Mouse (Mus musculus): ENCODE data around the gene Gm37240. TPM values are rescaled to one million over a fixed set of nuclear protein-coding genes. Genes with fewer than 3 reads are reported as not detected.

Gene Gm37240
- polyA plus RNA-seq, 2 experiments from 2014 or later: 3.6 to 5.5 TPM

DNA sequence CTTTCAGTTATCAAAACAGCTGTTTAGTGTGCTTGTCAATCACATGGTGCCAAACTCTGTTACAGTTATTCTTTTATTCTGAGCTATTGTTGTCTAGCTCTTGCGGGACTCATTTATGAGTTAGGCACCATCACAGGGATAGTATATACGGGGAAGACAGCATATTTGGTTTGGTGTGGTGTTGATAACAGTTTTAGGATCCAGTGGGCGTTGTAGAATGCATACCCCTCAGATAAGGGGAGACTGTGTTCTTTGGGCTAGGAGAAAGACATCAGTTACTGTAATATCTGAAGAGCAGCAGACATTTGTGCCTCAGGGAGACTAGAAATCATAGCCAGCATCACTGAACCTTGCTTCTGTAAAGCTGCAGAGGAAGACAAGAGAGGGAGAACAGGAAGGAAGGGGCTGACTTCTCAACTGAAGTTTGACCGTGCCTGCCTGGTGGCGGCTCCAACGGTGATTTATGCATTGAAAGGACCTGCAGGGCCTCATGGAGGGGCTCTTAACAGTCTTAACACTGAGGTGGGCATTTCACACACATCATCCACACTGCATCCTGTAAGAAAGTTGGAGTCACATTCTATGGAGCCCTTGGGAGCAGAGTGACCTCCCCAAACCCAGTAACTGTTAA lies 713.8 kb downstream of the Gm37240 start:
- no peak for ATAC-seq

DNA sequence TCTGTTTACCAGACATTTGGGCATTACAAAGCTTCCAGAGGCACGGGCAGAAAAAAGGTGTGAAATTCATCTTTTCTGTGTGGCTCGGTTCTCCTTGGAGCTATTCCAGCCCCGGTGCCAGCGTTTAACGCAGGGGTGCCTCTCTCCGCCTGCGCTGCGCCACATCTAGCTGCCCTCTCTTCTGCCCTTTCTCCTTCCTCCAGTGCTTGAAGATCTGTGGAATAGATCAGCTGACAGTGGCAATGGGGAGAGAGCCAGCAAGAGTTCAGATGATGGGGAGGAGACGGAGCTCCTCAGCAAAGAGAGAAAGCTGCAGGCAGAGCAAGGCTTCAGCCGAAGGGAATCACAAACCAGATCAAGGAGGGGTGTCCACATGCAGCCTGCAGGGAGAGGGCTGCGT lies 714.8 kb downstream of the Gm37240 start:
- ATAC-seq: no peak

DNA sequence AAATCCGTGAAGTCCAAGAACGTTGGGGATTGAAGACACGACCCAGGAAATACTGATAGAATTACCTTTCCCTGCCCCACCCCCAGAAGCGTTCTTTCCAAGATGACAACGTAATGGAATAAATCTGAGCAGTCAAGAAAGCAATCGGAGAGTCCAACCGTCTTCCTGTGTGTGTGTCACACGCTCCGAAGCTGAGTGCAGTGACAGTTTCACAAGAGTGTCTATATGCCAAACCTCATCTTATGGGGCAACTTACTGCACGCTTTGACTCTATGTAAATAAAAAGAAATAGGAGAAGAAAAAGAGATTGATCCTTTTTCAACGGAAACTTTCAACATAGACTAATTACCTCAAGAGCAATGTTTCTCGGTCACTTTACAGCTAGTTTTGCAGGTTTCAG lies 715.2 kb downstream of the Gm37240 start:
- no peak for ATAC-seq

GRCm38 (mm10) chr3:85168816-85169215 lies 718.5 kb downstream of the Gm37240 start:
- no peak for ATAC-seq

- no peak for ATAC-seq
Measured at GRCm38 (mm10) chr3:85164931-85165330, 722.4 kb downstream of the Gm37240 start.

DNA sequence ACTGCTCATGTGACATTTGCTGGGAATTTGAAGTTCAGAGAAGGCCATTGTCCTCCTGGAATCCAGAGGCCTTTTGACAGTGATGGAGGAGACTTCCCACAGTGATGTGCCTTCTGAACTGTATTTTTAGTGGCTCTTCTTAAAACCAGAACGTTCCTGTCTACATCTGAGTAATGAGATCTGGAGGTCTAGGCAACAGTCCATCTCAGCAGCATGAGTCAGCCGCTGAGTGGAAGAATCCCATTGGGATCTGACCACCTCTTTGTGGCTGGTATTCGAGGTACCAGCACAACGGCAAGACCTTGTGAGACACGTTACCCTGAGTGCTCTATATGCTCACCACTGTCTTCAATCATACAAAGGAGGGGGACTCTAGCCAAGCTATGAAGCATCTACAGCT lies 723.9 kb downstream of the Gm37240 start:
- no peak for ATAC-seq

GRCm38 (mm10) chr3:85162430-85162829 lies 724.9 kb downstream of the Gm37240 start:
- no peak for ATAC-seq

- no peak for ATAC-seq
Measured at GRCm38 (mm10) chr3:85160816-85161215, 726.5 kb downstream of the Gm37240 start.

DNA sequence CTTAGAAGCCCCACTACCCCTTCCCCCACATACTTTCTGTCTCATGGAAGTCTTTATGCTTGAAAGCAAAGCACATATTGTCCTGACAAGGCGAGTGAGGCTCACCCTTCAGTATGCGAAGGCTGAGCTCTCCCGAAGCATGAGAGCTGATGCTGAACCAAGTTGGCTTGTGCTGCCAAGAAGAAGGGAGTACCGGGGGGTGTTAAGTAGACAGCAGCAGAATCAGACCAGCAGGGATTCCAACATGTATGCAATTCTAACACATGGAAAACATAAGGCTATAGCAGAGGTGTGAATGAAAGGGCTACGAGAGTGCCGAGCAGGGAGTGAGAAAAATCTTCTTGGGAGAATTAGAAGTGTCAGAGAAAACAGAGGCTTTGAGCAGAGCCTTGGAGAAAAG lies 727.7 kb downstream of the Gm37240 start:
- no peak for ATAC-seq

- ATAC-seq: no peak
Measured at GRCm38 (mm10) chr3:85148816-85149215, 738.5 kb downstream of the Gm37240 start.

- ATAC-seq: no peak
Measured at GRCm38 (mm10) chr3:85148038-85148550, 739.2 kb downstream of the Gm37240 start.

DNA sequence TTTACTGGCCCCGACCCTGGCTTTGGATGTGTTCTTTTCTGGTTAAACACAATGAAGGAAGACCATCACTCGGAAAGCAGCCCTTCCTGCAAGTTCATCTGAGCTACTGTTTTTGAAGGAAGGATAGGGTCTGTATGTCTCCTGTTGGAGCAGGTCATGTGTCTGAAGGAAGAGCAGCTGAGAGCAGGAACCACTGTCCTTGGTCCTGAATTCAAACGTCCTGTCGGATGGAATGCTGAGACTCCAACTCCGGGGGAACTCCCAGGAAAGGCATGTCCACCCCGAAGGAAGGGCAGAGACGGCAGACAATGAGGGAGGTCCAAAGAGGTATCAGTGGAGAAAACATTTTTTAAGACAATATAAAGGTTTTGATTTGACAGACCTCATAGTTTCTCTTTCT lies 741.8 kb downstream of the Gm37240 start:
- ATAC-seq: no peak

GRCm38 (mm10) chr3:85145076-85145475 lies 742.2 kb downstream of the Gm37240 start:
- no peak for ATAC-seq

- ATAC-seq: no peak
Measured at GRCm38 (mm10) chr3:85144425-85144824, 742.9 kb downstream of the Gm37240 start.

DNA sequence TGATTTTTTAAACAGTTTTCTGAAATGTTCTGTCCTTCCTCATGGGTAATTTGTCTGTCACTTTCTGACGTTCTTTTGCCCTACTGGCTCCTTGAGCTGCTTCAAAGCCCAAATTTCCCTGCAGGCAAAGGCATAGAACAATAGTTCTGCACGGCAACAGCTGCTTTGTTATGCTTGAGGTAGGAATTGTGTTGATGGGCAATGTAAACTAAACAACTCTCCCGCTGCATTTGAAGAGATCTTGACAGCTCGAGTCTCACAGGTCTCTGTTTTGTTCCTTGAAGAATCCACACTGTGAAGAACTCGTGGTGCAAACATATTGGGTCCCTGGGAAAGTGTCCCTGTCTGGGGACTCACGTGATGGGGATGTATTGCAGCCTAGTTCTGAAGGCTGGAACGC lies 746.8 kb downstream of the Gm37240 start:
- ATAC-seq: no peak

DNA sequence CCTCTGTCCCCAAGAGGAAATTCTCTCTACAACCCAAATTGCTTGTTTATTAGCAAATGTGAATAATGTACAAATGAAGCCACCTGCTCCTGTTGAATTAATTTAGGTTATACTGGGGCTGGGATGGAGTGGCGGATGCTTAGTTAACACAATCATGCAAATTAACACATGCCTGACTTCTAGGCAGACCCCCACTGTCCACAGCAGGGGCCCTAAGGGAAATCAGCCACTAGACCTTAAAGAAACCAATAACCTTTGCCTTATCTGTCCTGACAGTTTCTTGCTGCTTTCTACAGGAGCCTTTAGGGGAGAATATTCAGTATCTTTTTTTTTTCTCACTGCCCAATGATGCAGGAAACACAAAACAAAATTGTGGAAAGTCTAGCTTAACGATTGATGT lies 748.9 kb downstream of the Gm37240 start:
- no peak for ATAC-seq

GRCm38 (mm10) chr3:85133561-85133960 lies 753.8 kb downstream of the Gm37240 start:
- ATAC-seq: no peak

DNA sequence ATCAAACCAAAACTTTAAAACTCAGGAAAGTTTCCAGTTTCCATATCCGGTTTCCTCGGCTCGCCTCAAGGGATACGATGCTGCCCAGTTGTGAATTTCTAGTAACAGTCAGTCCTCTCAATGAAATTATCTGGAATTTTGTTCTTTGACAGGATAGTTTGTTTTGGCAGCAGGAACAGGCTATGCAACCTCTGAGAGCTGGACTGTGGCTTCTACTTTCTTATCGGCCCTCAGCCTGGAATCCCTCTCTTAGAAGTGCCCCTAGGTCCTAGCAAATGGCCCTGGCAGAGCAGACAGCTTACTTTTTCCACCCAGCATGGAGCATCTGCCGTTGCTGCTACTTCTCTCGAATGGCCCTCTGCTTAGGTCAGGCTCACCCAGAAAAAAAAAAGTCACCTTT lies 755.4 kb downstream of the Gm37240 start:
- ATAC-seq: no peak

DNA sequence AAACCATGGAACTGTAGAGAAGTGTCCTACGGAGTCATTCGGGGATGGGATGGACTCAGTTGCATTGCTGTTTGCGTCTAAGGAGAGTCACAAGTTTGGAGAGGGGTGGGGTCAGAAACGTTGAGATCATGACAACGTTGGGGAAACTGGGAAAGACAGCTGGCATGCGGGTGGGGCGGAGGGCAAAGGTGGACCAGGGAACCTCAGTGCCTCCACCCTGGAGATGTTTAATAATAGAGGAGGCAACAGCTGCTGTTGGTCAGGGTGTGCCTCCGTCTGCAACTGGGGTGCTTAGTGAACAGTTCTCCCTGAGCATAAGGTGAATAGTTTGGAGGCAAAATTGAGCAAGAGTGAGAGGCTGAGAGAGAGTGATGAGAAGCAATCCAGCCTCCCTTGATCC lies 758.8 kb downstream of the Gm37240 start:
- no peak for ATAC-seq

- peak; percentile 89 for ATAC-seq
Measured at GRCm38 (mm10) chr3:85126970-85127369, 760.3 kb downstream of the Gm37240 start.

DNA sequence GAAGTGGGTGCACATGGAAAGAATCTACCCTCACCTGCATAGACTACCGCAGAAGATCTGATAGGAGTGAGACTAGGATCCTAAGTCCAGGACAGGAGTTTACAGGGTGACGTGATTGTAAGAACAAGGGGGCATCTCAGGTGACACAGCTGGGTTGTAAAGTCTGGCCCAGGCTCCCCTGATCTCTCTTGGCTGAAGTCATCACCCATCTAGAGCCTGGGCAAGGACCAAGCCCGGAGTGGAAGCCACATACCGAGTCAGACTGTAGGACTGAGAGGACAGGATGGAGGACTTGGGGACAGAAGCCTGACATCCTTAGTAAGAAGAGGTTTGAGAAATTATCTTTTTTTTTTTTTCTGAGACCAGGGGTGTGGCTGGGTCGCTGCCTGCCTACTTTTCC lies 761.8 kb downstream of the Gm37240 start:
- ATAC-seq: no peak

GRCm38 (mm10) chr3:85124924-85125323 lies 762.4 kb downstream of the Gm37240 start:
- no peak for ATAC-seq

DNA sequence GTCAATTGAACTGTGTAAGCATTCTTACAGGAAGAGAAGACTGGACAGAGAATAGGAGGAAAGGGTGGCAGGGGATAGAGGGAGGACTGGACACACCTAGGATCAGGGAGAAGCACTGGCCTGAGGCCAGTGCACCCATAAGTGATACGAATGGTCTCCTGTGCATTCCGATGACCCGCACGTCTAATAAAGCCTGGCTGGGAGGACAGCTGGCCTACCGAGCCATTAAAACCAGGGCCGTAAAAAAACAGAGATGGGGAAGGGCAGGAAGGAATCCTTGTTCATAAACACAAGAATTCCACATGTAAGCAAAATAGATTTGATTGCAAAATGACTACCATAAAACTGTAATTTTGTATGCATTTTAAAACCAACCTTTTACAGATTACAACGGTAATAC lies 762.9 kb downstream of the Gm37240 start:
- ATAC-seq: no peak

DNA sequence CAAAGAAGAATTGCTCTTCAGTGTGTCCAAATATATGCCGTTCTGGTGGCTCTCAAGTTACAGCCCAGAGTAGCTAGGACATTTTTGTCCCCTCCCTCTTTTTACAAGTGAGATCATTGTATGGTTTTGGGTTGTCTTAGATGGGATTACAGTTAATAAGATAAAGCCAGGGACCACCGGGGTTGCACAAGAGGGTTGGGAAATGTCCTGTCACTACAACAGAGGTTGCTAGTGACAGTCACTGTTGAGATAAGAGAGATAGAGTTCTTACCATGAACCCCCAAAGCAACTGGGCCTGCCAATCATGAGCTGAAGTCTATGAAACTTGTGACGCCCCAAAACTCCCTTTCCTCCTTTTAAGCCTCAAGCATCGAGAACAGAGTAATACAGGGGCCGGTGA lies 769.6 kb downstream of the Gm37240 start:
- no peak for ATAC-seq

- no peak for ATAC-seq
Measured at GRCm38 (mm10) chr3:85117014-85117413, 770.3 kb downstream of the Gm37240 start.

All from CD4-positive, CD25-positive, alpha-beta regulatory T cell, adult 4 months (primary cell).